Mouse (Mus musculus): Measurements from ENCODE around the gene Yap1. TPM values are rescaled to one million over a fixed set of nuclear protein-coding genes. Genes with fewer than 3 reads are reported as not detected.

The Yap1 gene
- total RNA-seq (2021) = 10 to 100 TPM; 64.7 to 69.2 TPM

DNA sequence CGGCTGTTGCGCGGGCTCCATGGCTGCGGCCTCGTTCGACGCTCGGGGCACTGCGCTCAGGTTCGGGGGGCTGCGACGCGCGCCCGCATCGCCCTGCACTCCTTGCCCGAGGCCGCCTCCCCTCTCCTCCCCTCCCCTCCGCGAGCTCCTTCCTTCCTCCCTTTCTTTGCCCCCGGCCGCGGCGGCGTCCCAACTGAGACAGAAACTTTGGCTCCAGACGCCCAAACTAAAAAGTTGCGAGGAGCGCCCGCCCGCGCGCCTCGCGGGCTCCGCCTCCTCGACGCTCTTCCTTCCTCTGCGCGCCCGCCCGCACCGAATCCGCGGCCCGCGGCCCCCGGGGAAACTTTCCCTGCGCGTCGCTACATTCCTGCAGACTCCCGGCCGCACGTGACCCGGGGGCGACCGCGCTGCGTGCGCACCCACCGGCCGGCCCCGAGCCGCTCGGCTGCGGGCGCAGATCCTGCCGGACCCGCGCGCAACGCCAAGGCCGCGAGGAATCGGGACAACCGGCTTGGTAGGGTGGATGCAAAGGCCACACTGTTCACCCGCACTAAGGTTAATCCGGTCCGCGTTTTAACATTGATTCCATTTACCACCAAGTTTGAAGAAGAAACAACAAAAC lies at the start of gene Yap1:
TSS of gene Yap1 (minus strand) at position 227 of the 622 bp plus-strand sequence.
- DNase-seq = peak; percentile 96

DNA sequence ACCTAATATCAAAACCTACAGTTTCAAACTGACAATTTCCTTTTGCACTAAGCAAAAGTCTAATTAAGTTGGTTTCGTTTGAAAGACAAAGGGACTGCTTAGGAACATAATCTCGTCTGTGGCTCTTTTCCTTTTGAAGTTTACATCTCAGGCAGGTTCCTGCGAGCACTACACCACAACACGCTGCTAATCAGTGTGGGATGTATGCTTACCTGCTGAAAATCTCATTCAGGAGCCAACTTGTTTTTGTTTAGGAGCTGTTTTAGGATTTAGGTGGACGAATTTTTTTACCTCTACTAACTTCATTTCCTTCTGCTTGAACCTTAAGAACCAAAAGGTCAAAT lies 38.6 kb upstream of the Yap1 start:
- DNase-seq = no peak

GRCm38 (mm10) chr9:8042338-8043043 lies 38.1 kb upstream of the Yap1 start, which contains the start of gene Cfap300:
Gene Cfap300, minus strand, starts transcription at chr9:8042823.
- peak; percentile 98 for DNase-seq

DNA sequence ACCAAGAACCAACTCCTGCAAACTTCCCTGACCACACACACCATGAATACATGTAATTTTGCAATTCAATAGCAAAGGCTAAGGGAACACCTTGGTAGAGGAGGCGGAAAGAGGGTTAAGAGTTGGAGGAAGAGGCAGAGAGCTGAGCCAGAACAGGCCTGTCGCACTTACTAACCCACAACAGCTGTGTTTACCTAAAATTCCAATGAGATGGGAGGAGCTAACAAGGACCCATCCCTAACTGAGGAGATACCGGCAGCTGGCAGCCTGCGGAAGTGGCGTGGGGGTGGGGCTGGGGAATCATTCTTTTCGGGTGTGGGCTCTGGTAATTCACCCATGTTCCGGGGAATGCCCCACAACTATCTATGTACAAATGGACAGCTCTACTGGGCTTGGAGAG lies 31.1 kb upstream of the Yap1 start:
- DNase-seq = no peak

DNA sequence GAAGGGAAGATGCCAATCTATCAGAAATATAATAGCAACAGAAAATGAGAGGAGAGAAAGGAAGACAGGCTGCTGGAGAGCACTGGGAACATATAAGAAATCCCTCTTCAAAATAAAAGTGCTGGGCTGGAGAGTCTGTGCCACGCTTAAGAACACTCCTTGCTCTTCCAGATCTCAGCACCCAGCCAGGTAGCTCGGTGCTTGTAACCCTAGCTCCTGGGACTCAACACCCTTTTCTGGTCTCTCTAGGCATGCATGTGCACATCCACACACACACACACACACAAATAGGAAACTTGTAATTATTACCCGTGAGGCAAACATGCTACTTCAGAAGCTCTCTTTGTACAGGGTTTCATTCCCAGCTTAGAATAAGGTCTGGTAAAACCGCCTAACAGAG lies 30.7 kb upstream of the Yap1 start:
- DNase-seq = no peak

DNA sequence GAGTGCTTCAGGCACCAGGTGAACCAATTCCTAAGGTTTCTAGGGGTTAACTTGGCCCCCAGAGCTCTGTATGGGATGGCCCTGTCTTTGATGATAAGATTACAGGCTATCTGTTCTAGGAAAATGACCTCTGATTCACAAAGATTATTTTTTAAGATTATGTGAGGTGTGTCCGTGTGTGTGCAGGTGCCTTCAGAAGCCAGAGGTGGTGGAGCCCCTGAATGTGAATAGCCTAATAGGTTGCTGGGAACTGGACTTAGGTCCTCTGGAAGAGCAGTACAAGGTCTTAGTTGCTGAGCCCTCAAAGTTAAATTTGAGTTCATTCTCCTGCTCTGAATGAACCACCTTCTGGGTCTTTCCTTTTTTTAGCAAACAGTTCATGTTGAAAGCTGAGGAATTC lies 29.7 kb upstream of the Yap1 start:
- no peak for DNase-seq

DNA sequence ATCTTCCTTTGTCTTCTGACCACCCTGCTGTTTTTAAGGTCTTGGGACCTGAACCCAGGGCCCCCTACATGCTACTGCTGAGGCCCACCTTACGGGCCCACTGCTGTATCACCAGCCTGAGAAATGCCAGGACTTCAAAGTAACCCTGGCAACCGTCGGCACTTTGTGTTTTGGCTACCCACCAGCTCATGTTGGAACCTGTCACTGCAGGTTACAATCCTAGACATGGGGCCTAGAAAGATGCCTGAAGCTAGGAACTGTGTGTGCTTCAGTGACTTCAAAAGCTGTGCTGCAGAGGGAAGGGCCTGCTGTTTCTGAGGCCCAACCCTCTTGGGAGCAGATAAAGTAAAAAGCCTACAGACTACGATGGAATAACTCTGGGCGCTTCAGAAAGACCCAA lies 28.5 kb upstream of the Yap1 start:
- DNase-seq = no peak

DNA sequence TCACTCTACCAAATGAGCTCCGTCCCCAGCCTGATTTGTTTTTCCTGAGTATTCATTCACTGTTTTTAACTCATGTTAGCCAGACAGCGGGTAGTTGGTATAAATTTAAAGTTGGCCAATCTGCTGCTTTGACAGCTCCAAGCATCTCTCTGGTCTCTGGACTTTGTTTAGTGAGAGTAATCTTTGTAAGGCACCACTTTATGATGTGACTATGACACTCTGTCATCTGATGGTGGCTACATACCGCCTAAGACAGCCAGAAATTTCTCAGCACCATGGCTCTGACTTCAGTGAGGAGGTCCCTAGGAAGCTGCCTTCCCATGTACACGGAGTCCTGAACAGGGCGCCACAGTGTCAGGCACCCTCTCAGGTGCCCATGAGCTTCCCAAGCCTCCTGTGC lies 14.2 kb upstream of the Yap1 start:
- DNase-seq = no peak

- peak; percentile 29 for DNase-seq
Measured at GRCm38 (mm10) chr9:8017253-8017913, 13.0 kb upstream of the Yap1 start.

- DNase-seq = peak; percentile 67
Measured at GRCm38 (mm10) chr9:8003301-8004271, 810 bp downstream of the Yap1 start.

DNA sequence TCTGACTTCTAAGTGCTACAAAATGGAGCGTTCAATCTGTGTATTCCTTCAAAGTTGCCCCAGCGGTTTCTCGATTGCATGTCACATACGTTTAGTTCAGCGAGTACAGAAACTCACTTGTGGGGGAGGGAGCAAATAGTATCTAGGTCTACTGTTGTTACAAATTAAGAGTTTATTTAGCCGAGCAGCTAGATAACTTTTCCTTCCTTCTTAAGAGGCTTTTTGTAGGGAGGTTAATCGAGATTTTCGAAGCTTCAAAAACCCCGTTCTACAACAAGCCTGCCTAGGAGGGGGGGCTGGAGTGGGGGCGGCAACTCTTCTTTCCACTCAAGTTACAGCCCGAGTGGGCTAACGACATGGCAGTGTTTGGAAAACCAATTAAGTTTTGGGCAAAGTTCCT lies 1.6 kb downstream of the Yap1 start:
- DNase-seq = peak; percentile 27

DNA sequence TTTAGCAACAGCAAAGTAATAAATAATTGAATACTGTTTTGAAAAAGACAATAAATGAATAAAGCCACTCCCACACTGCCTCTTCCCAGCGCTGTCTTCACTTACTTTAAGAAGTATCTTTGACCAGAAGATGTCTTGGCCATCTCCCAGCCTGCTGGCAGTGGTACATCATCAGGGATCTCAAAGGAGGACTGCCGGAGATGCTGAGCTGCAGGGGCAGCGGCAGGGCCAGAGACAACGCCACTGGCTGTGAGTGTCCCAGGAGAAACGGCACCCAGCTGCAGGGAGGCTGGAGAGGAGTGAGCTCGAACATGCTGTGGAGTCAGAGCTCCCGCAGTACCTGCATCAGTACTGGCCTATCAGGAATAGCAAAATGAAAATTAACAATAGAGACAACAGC lies 3.0 kb downstream of the Yap1 start:
- peak; percentile 18 for DNase-seq

GRCm38 (mm10) chr9:7994275-7994674 lies 10.1 kb downstream of the Yap1 start:
- no peak for DNase-seq

DNA sequence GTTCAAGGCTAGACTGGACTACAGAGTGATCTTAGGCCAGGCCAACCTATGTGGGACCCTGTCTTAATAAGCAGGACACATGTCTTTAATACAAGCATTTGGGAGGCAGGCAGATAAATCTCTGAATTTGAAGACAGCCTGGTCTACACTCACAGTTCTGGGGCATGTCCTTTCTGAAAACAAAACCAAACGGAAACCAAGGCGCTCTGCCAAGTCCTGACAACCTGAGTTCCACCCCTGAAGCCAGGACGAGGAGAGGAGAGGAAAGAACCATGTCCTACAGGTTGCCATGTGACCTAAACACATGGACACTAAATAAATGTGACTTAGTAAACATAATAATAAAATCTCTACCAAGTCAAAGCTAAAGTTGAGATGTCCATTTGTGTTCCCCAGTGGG lies 11.7 kb downstream of the Yap1 start:
- peak; percentile 40 for DNase-seq

- no peak for DNase-seq
Measured at GRCm38 (mm10) chr9:7990897-7991296, 13.5 kb downstream of the Yap1 start.

GRCm38 (mm10) chr9:7987119-7987518 lies 17.3 kb downstream of the Yap1 start:
- DNase-seq = no peak

GRCm38 (mm10) chr9:7984287-7984686 lies 20.1 kb downstream of the Yap1 start:
- DNase-seq = no peak

DNA sequence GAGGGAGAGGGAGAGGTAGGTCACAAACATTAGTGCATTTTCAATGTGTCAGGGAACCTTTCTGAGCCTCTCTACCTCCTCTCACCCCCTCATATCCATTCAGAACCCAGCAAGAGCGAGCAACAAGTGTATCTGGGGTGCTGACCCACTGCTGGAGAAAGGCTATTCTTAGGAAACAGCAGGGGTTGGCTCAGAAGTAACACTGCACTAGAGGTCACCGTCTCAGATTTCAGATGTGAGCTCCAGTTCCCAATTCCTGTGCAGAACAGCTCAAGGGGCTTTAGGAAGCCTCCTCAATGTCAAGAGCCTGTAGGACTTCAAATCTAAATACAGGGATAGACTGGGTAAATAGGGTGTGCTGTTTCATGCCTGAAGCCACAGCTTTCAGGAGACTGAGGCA lies 20.7 kb downstream of the Yap1 start:
- DNase-seq = peak; percentile 19

DNA sequence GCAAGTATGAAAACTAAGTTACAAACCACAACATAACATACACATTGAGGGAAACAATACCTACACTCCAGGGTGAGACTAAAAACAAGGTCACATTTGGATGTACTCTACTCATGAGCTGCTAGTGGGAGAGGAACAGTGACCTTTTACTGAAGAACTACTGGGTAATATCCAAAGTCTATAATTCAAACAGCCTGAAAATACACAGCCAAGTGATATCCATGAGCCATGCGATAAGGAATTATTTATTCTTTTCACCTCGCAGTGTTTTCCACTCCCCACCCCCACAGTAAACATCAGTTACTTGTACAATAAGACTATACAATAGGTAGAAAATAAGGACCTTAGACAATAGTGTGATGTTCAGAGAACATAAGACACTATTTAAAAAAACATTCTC lies 24.2 kb downstream of the Yap1 start:
- no peak for DNase-seq

GRCm38 (mm10) chr9:7979153-7979916 lies 25.1 kb downstream of the Yap1 start:
- DNase-seq = no peak

GRCm38 (mm10) chr9:7978502-7978901 lies 25.9 kb downstream of the Yap1 start:
- DNase-seq = no peak

- DNase-seq = no peak
Measured at GRCm38 (mm10) chr9:7977587-7977986, 26.8 kb downstream of the Yap1 start.

Measured in heart, postnatal 4 days (tissue).